27 mouse cellular contexts compared by ENCODE assay signal in genomic region chr1:167679061-167679460, GRCm38 (mm10). TPM values are rescaled to one million over a fixed set of nuclear protein-coding genes. Genes with fewer than 3 reads are reported as not detected.
"Had no signal": no experiment of that assay in that cellular context is flagged by ENCODE, and none has a peak within 500 bp of the region (broad histone marks: within the 10 kb centered on the region; RNA-seq: fewer than 3 reads in every experiment).

No protein-coding gene starts in this region.

- H3K4me2 ChIP-seq: heart, embryonic 11.5 days; heart, embryonic 13.5 days; heart, embryonic 15.5 days; hindbrain, embryonic 13.5 days; hindbrain, embryonic 15.5 days; kidney, embryonic 15.5 days; limb, embryonic 13.5 days; limb, embryonic 15.5 days; liver, embryonic 12.5 days had no signal

- DNase-seq: gastrocnemius, postnatal 14 days; gastrocnemius, postnatal 36 days; heart, adult 2 months; heart, postnatal 14 days; heart, postnatal 36 days; kidney, adult 18-20 months; kidney, adult 8-10 months; kidney, postnatal 14 days; kidney, postnatal 36 days; layer of hippocampus, adult 9-11 months; layer of hippocampus, postnatal 36 days; left cerebral cortex, postnatal 4 days had no signal

- H3K4me1 ChIP-seq: heart, embryonic 13.5 days; heart, embryonic 15.5 days; hindbrain, embryonic 13.5 days; hindbrain, embryonic 15.5 days; kidney, embryonic 15.5 days; limb, embryonic 13.5 days; limb, embryonic 15.5 days; liver, embryonic 12.5 days had no signal

- H3K36me3 ChIP-seq: heart, embryonic 13.5 days; heart, embryonic 15.5 days; hindbrain, embryonic 13.5 days; hindbrain, embryonic 15.5 days; kidney, embryonic 15.5 days; limb, embryonic 13.5 days; limb, embryonic 15.5 days; liver, embryonic 12.5 days had no signal

- H3K4me3 ChIP-seq: heart, adult 2 months; heart, embryonic 13.5 days; heart, embryonic 15.5 days; hindbrain, embryonic 13.5 days; hindbrain, embryonic 15.5 days; kidney, embryonic 15.5 days; limb, embryonic 13.5 days; limb, embryonic 15.5 days; liver, embryonic 12.5 days had no signal

- H3K27ac ChIP-seq: heart, adult 2 months; heart, embryonic 13.5 days; heart, embryonic 15.5 days; hindbrain, embryonic 13.5 days; hindbrain, embryonic 15.5 days; hindbrain, postnatal 0 days; kidney, embryonic 15.5 days; kidney, postnatal 0 days; limb, embryonic 13.5 days; limb, embryonic 15.5 days; liver, embryonic 12.5 days; liver, embryonic 14.5 days had no signal

- H3K9me3 ChIP-seq: limb, embryonic 15.5 days; liver, embryonic 12.5 days had no signal

- H3K9ac ChIP-seq: heart, embryonic 13.5 days; heart, embryonic 15.5 days; hindbrain, embryonic 13.5 days; hindbrain, embryonic 15.5 days; kidney, embryonic 15.5 days; limb, embryonic 13.5 days; limb, embryonic 15.5 days; liver, embryonic 12.5 days; liver, embryonic 14.5 days had no signal

- ATAC-seq: hindbrain, postnatal 0 days; intestine, embryonic 16.5 days; liver, embryonic 12.5 days had no signal

RNA-seq across cellular contexts. Expression of gene Lmx1a, which starts 10.0 kb away (rescaled TPM):
- polyA plus RNA-seq: heart, postnatal 0 days; liver, adult 2 months had no signal
